Mouse (Mus musculus): ENCODE results near the gene Relb. TPM values are rescaled to one million over a fixed set of nuclear protein-coding genes. Genes with fewer than 3 reads are reported as not detected.

Relb gene
- polyA plus RNA-seq, 1 experiment = 5.8 TPM

- peaks cover 4% of the 10 kb centered on the region; the same call in 1 of the 2 replicates for H3K4me1 ChIP-seq (ENCODE audit: control insufficient read depth, insufficient read depth, low read length)
- 6% methylated on average over 10 of the region's 10 CpGs for WGBS
- peak; percentile 55 to 56 for DNase-seq
- H3K4me3 ChIP-seq (replicated peaks; ENCODE audit: insufficient read depth, low read depth, low read length) = peak overlapping the region; percentile 68
- TF ChIP-seq CTCF (IDR thresholded peaks at IDR 0.05; ENCODE audit: borderline replicate concordance, insufficient read depth, low read depth, low read length) (no peak), POLR2A (IDR thresholded peaks at IDR 0.05; ENCODE audit: borderline replicate concordance, insufficient read depth, low read length) (peak; percentile 41; the same call in 1 of the 2 replicates)
- no peaks in the 10 kb centered on the region for H3K27me3 ChIP-seq (ENCODE audit: control insufficient read depth, insufficient read depth, low read length)
- peak overlapping the region; percentile 52 for H3K27ac ChIP-seq (ENCODE audit: insufficient read depth, low read length)
Observed at GRCm38 (mm10) chr7:19577877-19578414, 51.3 kb downstream of the Relb start.

- H3K4me3 ChIP-seq (replicated peaks; ENCODE audit: insufficient read depth, low read depth, low read length) = peak within 1 kb of the TSS; percentile 68
- WGBS = 1% methylated on average over 56 of the region's 56 CpGs
- TF ChIP-seq POLR2A (IDR thresholded peaks at IDR 0.05; ENCODE audit: borderline replicate concordance, insufficient read depth, low read length) (no peak), CTCF (IDR thresholded peaks at IDR 0.05; ENCODE audit: borderline replicate concordance, insufficient read depth, low read depth, low read length) (no peak)
- H3K27me3 ChIP-seq (ENCODE audit: control insufficient read depth, insufficient read depth, low read length) = no peaks in the 10 kb centered on the region
- H3K4me1 ChIP-seq (ENCODE audit: control insufficient read depth, insufficient read depth, low read length) = peaks cover 4% of the 10 kb centered on the region; the same call in 1 of the 2 replicates
- DNase-seq = peak; percentile 49 to 51
- H3K27ac ChIP-seq (ENCODE audit: insufficient read depth, low read length) = peak within 1 kb of the TSS; percentile 52
Observed at GRCm38 (mm10) chr7:19577141-19577852, 51.9 kb downstream of the Relb start, which contains the start of the genes Zfp296 and Gemin7. Zfp296 (plus strand) TSS chr7:19577287. Gemin7 (minus strand) TSS chr7:19577595.

- no peaks in the 10 kb centered on the region for H3K27me3 ChIP-seq (ENCODE audit: control insufficient read depth, insufficient read depth, low read length)
- TF ChIP-seq CTCF (IDR thresholded peaks at IDR 0.05; ENCODE audit: borderline replicate concordance, insufficient read depth, low read depth, low read length) (no peak), POLR2A (IDR thresholded peaks at IDR 0.05; ENCODE audit: borderline replicate concordance, insufficient read depth, low read length) (no peak)
- 59% methylated on average over 3 of the region's 3 CpGs for WGBS
- DNase-seq = no peak
- peaks cover 4% of the 10 kb centered on the region; the same call in 1 of the 2 replicates for H3K4me1 ChIP-seq (ENCODE audit: control insufficient read depth, insufficient read depth, low read length)
- H3K4me3 ChIP-seq (replicated peaks; ENCODE audit: insufficient read depth, low read depth, low read length) = no peak overlapping the region
- H3K27ac ChIP-seq (ENCODE audit: insufficient read depth, low read length) = no peak overlapping the region
Observed at GRCm38 (mm10) chr7:19575559-19575958, 53.7 kb downstream of the Relb start.

GRCm38 (mm10) chr7:19573776-19574140, 55.5 kb downstream of the Relb start:
- Histone ChIP-seq H3K4me3 (replicated peaks; ENCODE audit: insufficient read depth, low read depth, low read length) (peak overlapping the region; percentile 81), H3K27ac (ENCODE audit: insufficient read depth, low read length) (peak overlapping the region; percentile 76), H3K27me3 (ENCODE audit: control insufficient read depth, insufficient read depth, low read length) (no peaks in the 10 kb centered on the region), H3K4me1 (ENCODE audit: control insufficient read depth, insufficient read depth, low read length) (peaks cover 3% of the 10 kb centered on the region; the same call in 1 of the 2 replicates)
- no peak for DNase-seq
- WGBS = 18% methylated on average over 16 of the region's 16 CpGs
- no peak for TF ChIP-seq CTCF (IDR thresholded peaks at IDR 0.05; ENCODE audit: borderline replicate concordance, insufficient read depth, low read depth, low read length)
- TF ChIP-seq POLR2A (IDR thresholded peaks at IDR 0.05; ENCODE audit: borderline replicate concordance, insufficient read depth, low read length) = no peak

GRCm38 (mm10) chr7:19572926-19573775, 56.1 kb downstream of the Relb start:
- H3K27ac ChIP-seq (ENCODE audit: insufficient read depth, low read length) = peak overlapping the region; percentile 76
- peak overlapping the region; percentile 81 for H3K4me3 ChIP-seq (replicated peaks; ENCODE audit: insufficient read depth, low read depth, low read length)
- no peaks in the 10 kb centered on the region for H3K27me3 ChIP-seq (ENCODE audit: control insufficient read depth, insufficient read depth, low read length)
- no peaks in the 10 kb centered on the region; the same call in 1 of the 2 replicates for H3K4me1 ChIP-seq (ENCODE audit: control insufficient read depth, insufficient read depth, low read length)
- peak; percentile 77 to 88 for DNase-seq
- TF ChIP-seq CTCF (IDR thresholded peaks at IDR 0.05; ENCODE audit: borderline replicate concordance, insufficient read depth, low read depth, low read length) (no peak), POLR2A (IDR thresholded peaks at IDR 0.05; ENCODE audit: borderline replicate concordance, insufficient read depth, low read length) (peak; percentile 82)
- WGBS = under 1% methylated on average over 53 of the region's 53 CpGs

- H3K4me1 ChIP-seq (ENCODE audit: control insufficient read depth, insufficient read depth, low read length) = no peaks in the 10 kb centered on the region; the same call in 1 of the 2 replicates
- H3K27ac ChIP-seq (ENCODE audit: insufficient read depth, low read length) = no peak overlapping the region
- H3K27me3 ChIP-seq (ENCODE audit: control insufficient read depth, insufficient read depth, low read length) = no peaks in the 10 kb centered on the region
- TF ChIP-seq POLR2A (IDR thresholded peaks at IDR 0.05; ENCODE audit: borderline replicate concordance, insufficient read depth, low read length) (no peak), CTCF (IDR thresholded peaks at IDR 0.05; ENCODE audit: borderline replicate concordance, insufficient read depth, low read depth, low read length) (no peak)
- 74% methylated on average over 3 of the region's 3 CpGs for WGBS
- DNase-seq = no peak
- H3K4me3 ChIP-seq (replicated peaks; ENCODE audit: insufficient read depth, low read depth, low read length) = no peak overlapping the region
Observed at GRCm38 (mm10) chr7:19569647-19570046, 59.6 kb downstream of the Relb start.

- no peak overlapping the region for H3K27ac ChIP-seq (ENCODE audit: insufficient read depth, low read length)
- TF ChIP-seq POLR2A (IDR thresholded peaks at IDR 0.05; ENCODE audit: borderline replicate concordance, insufficient read depth, low read length) (no peak), CTCF (IDR thresholded peaks at IDR 0.05; ENCODE audit: borderline replicate concordance, insufficient read depth, low read depth, low read length) (no peak)
- DNase-seq = no peak
- WGBS = 73% methylated on average over 8 of the region's 8 CpGs
- no peaks in the 10 kb centered on the region for H3K27me3 ChIP-seq (ENCODE audit: control insufficient read depth, insufficient read depth, low read length)
- H3K4me1 ChIP-seq (ENCODE audit: control insufficient read depth, insufficient read depth, low read length) = no peaks in the 10 kb centered on the region; the same call in 1 of the 2 replicates
- no peak overlapping the region for H3K4me3 ChIP-seq (replicated peaks; ENCODE audit: insufficient read depth, low read depth, low read length)
Observed at GRCm38 (mm10) chr7:19567426-19567825, 61.8 kb downstream of the Relb start.
